Mouse (Mus musculus) liver, postnatal 0 days (tissue): ENCODE data around the gene Mkln1. TPM values are rescaled to one million over a fixed set of nuclear protein-coding genes. Genes with fewer than 3 reads are reported as not detected.

Source experiments
- ATAC-seq: fragments of 200-750 bp; cut with Nextera tagmentation; 2 replicates; pipeline ENCODE4 v1.8.0; 2017; ENCODE audit warnings: mild to moderate bottlenecking, moderate library complexity
- DNase-seq: peaks from one replicate; pipeline ENCODE4 v3.0.0-alpha.2; 2016
- H3K27ac ChIP-seq: fragments of 300-500 bp; sonication (generic); 2 replicates; pipeline ENCODE4 v1.5.1; 2014; ENCODE audit warnings: antibody characterized with exemption, moderate library complexity, mild to moderate bottlenecking, low read depth
- H3K27me3 ChIP-seq: fragments of 300-500 bp; sonication (generic); 2 replicates; pipeline ENCODE4 v1.6.1; 2014; ENCODE audit warnings: low read length, control low read depth, mixed read lengths; ENCODE audit not compliant: insufficient read depth
- H3K36me3 ChIP-seq: fragments of 300-500 bp; sonication (generic); replicated peaks from 2 replicates; pipeline ENCODE4 v1.6.1; 2014; ENCODE audit warnings: mild to moderate bottlenecking, control low read depth, low read length, moderate library complexity, mixed read lengths; ENCODE audit not compliant: insufficient read depth
- H3K4me1 ChIP-seq: fragments of 300-500 bp; sonication (generic); 2 replicates; pipeline ENCODE4 v1.6.1; 2014; ENCODE audit warnings: antibody characterized with exemption, mild to moderate bottlenecking, control low read depth; ENCODE audit not compliant: insufficient read depth
- H3K4me2 ChIP-seq: fragments of 300-500 bp; sonication (generic); 2 replicates; pipeline ENCODE4 v1.6.1; 2014; ENCODE audit warnings: low read depth, mild to moderate bottlenecking, low read length, moderate library complexity, mixed read lengths
- H3K4me3 ChIP-seq: fragments of 300-500 bp; sonication (generic); 2 replicates; pipeline ENCODE4 v1.5.1; 2014; ENCODE audit warnings: low read depth, low read length
- H3K9ac ChIP-seq: fragments of 300-500 bp; sonication (generic); replicated peaks from 2 replicates; pipeline ENCODE4 v1.6.1; 2014; ENCODE audit warnings: mild to moderate bottlenecking, moderate library complexity
- H3K9me3 ChIP-seq: fragments of 300-500 bp; sonication (generic); 2 replicates; pipeline ENCODE4 v1.6.1; 2016; ENCODE audit warnings: mild to moderate bottlenecking, control low read depth, low read length, mixed read lengths
- CTCF ChIP-seq: sonication (generic); IDR thresholded peaks from 2 replicates; pipeline ENCODE4 v1.5.1; 2016; ENCODE audit warnings: antibody characterized with exemption, low read depth
- EP300 ChIP-seq: IDR thresholded peaks from 2 replicates; pipeline ENCODE4 v1.6.1; 2016; ENCODE audit warnings: antibody characterized with exemption, low read depth, mild to moderate bottlenecking
- WGBS: fragments of 180-500 bp; shearing (Covaris S2); extraction: QIAGEN DNeasy Blood & Tissue Kit; methylation state at CpG from one replicate; pipeline ENCODE4 v1.1.7; 2014; ENCODE audit not compliant: insufficient replicate concordance; 5-methylcytosine and 5-hydroxymethylcytosine counted together
- polyA plus RNA-seq: library from polyadenylated mRNA; unstranded; fragments of >200 nt; fragmentation: Nextera tagmentation; extraction: Ambion mirVana; gene quantifications from 2 replicates; pipeline ENCODE4 v1.2.1, GENCODE M21; 2015

Mkln1 gene
- polyA plus RNA-seq, result 95.7 and 103 TPM in 2 replicates

DNA sequence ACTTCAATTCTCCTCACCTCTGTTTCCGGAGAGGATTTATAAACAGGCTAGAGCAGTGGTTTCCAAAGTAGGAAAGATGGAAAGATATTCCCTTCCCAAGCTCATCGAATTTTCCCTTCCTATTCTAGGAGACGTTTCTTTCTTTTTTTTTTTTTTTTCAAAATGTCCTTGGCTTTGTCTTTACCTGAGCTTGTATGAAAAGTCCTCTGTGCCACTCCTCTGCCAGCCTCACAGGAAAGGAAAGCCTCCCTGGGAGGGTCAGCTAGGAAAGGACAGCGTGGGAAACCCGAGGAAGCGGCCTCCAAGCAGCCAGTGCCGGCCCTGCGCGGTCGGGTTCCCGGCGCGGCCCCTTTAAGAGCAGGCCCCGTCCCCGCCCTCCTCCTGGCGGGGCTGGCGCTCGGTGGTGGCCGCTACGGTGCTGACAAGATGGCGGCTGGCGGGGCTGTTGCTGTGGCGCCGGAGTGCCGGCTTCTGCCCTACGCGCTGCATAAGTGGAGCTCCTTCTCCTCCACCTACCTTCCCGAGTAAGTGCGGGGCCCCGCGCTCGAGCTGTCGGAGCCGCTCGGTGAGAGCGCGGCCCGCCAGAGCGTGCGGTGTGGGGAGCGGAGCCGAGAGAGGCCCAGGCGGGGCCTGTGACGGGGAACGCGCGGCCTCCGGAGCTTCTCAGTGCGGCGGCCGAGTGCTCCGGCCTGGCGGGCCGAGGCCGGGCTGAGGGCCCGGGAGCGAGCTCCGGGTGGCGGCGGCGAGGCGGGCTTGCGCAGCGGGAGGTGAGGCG lies at the start of gene Mkln1:
Mkln1 (plus strand) TSS at position 305 of the 775 bp plus-strand sequence.
- under 1% methylated on average over 56 of the region's 65 CpGs for WGBS
- H3K27ac ChIP-seq, result peak within 1 kb of the TSS; percentile 99
- peak; percentile 93 for ATAC-seq
- peak; percentile 91 for DNase-seq
- no peak for TF ChIP-seq EP300
- TF ChIP-seq CTCF, result 0 out of 2 replicates have a peak, but pooled peaks have one; percentile 3
- H3K4me2 ChIP-seq, result peak within 1 kb of the TSS; percentile 74
- H3K4me3 ChIP-seq, result peak within 1 kb of the TSS; percentile 99
- no peaks in the 10 kb centered on the region for H3K27me3 ChIP-seq
- H3K9ac ChIP-seq, result peak within 1 kb of the TSS; percentile 100
- peaks cover 31% of the 10 kb centered on the region for H3K4me1 ChIP-seq
- no peaks in the 10 kb centered on the region for H3K9me3 ChIP-seq
- no peaks in the 10 kb centered on the region for H3K36me3 ChIP-seq

GRCm38 (mm10) chr6:31356444-31357191 lies 41.9 kb upstream of the Mkln1 start:
- Histone ChIP-seq H3K4me3 (no peak overlapping the region), H3K4me2 (no peak overlapping the region), H3K9me3 (no peaks in the 10 kb centered on the region), H3K9ac (no peak overlapping the region), H3K4me1 (no peaks in the 10 kb centered on the region), H3K27me3 (no peaks in the 10 kb centered on the region), H3K36me3 (no peaks in the 10 kb centered on the region), H3K27ac (no peak overlapping the region)
- no peak for TF ChIP-seq CTCF
- no peak for TF ChIP-seq EP300
- 75% methylated on average over 26 of the region's 26 CpGs for WGBS
- DNase-seq (no peak), ATAC-seq (peak; percentile 33)

- TF ChIP-seq CTCF, result no peak
- no peak overlapping the region for H3K4me2 ChIP-seq
- H3K9me3 ChIP-seq, result no peaks in the 10 kb centered on the region
- WGBS, result 70% methylated on average over 4 of the region's 4 CpGs
- no peaks in the 10 kb centered on the region for H3K27me3 ChIP-seq
- no peak for ATAC-seq
- no peak overlapping the region for H3K9ac ChIP-seq
- H3K4me3 ChIP-seq, result no peak overlapping the region
- no peak for DNase-seq
- no peaks in the 10 kb centered on the region for H3K4me1 ChIP-seq
- no peaks in the 10 kb centered on the region for H3K36me3 ChIP-seq
- no peak overlapping the region for H3K27ac ChIP-seq
Observed at GRCm38 (mm10) chr6:31357286-31357685, 41.2 kb upstream of the Mkln1 start.

DNA sequence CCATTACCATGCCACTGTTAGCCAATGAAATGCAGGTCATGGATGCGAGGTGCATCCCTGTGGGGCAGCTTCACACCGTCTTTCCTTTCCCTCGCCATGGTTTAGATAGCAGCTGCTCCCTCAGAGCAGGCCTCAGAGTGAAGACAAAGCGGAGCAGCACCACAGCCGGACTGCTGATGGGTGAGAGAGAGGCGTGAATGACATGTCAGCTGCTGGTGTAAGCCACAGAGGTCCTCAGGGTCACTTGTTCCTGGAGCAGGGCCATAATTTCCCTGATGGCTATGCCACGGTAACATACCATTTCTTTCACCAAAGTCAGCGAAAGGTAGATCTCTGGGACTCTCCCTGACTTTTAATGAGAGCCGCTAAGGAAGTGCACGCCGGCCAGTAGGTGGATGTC lies 35.9 kb upstream of the Mkln1 start:
- no peak for ATAC-seq
- TF ChIP-seq EP300 (no peak), CTCF (no peak)
- H3K36me3 ChIP-seq, result no peaks in the 10 kb centered on the region
- H3K9me3 ChIP-seq, result no peaks in the 10 kb centered on the region
- no peak overlapping the region for H3K4me2 ChIP-seq
- no peak overlapping the region for H3K4me3 ChIP-seq
- H3K4me1 ChIP-seq, result no peaks in the 10 kb centered on the region
- H3K9ac ChIP-seq, result no peak overlapping the region
- H3K27me3 ChIP-seq, result no peaks in the 10 kb centered on the region
- no peak for DNase-seq
- WGBS, result 70% methylated on average over 11 of the region's 11 CpGs
- H3K27ac ChIP-seq, result no peak overlapping the region

DNA sequence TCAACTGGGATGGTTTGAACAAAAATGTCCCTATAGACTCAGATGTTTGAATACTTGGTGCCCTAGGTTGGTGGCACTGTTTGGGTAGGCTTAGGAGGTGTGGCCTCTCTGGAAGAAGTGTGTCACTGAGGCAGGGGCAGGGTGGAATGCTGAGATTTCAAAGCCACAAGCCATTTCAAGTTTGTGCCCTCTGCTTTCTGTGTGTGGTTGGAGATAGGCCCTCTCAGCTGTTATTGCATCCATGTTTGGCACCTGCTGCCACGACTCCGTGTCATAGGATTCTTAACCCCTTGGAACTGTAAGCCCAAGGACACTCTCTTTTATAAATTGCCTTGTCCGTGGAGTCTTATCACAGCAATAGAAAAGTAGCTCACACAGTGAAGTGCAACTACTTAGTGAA lies 34.1 kb upstream of the Mkln1 start:
- H3K36me3 ChIP-seq, result no peaks in the 10 kb centered on the region
- DNase-seq, result no peak
- no peaks in the 10 kb centered on the region for H3K4me1 ChIP-seq
- H3K9ac ChIP-seq, result no peak overlapping the region
- no peak overlapping the region for H3K4me3 ChIP-seq
- TF ChIP-seq CTCF (no peak), EP300 (no peak)
- no peak overlapping the region for H3K4me2 ChIP-seq
- no peaks in the 10 kb centered on the region for H3K9me3 ChIP-seq
- no peak for ATAC-seq
- no peak overlapping the region for H3K27ac ChIP-seq
- no peaks in the 10 kb centered on the region for H3K27me3 ChIP-seq
- 84% methylated on average over 3 of the region's 3 CpGs for WGBS

DNA sequence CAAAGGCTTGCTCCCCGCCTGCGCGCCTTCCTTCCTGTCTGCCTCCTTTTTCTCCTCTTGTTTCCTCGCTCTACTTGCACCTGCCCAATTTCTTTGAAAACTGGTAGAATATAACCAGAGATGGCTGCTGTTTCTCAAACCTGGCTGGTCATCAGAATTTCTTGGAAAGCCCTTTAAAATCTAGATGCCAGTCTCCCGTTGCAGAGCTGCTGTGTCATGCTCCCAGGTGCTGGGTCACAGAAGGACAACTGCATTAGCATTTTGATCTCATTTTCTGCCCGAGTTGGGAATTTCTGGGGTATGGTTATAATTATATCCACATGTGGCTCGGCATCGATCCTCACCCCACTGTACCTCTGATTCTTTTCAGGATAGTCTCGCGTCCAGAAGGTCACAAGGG lies 30.6 kb upstream of the Mkln1 start:
- Histone ChIP-seq H3K36me3 (no peaks in the 10 kb centered on the region), H3K4me2 (no peak overlapping the region), H3K27ac (no peak overlapping the region), H3K27me3 (no peaks in the 10 kb centered on the region), H3K4me1 (no peaks in the 10 kb centered on the region), H3K9ac (no peak overlapping the region), H3K9me3 (no peaks in the 10 kb centered on the region), H3K4me3 (no peak overlapping the region)
- TF ChIP-seq EP300 (no peak), CTCF (no peak)
- DNase-seq (no peak), ATAC-seq (no peak)
- 74% methylated on average over 10 of the region's 10 CpGs for WGBS
